Mouse (Mus musculus) kidney, postnatal 0 days (tissue): ENCODE results near the gene BC067074. TPM values are rescaled to one million over a fixed set of nuclear protein-coding genes. Genes with fewer than 3 reads are reported as not detected.

Experiments used
- ATAC-seq: fragments of 200-750 bp; cut with Nextera tagmentation; replicated peaks from 2 replicates; pipeline ENCODE4 v1.8.0; 2017; ENCODE audit warnings: low read depth, moderate number of reproducible peaks, moderate TSS enrichment, moderate library complexity; ENCODE audit not compliant: low FRiP score
- DNase-seq: peaks from one replicate; pipeline ENCODE4 v3.0.0-alpha.2; 2016; ENCODE audit warnings: low spot score
- H3K27ac ChIP-seq: fragments of 300-500 bp; sonication (generic); 2 replicates; pipeline ENCODE4 v1.5.1; 2014; ENCODE audit warnings: mild to moderate bottlenecking
- H3K27me3 ChIP-seq: fragments of 300-500 bp; sonication (generic); 2 replicates; pipeline ENCODE4 v1.6.1; 2014; ENCODE audit warnings: low read length, mixed read lengths; ENCODE audit not compliant: insufficient read depth
- H3K36me3 ChIP-seq: fragments of 300-500 bp; sonication (generic); 2 replicates; pipeline ENCODE4 v1.6.1; 2014; ENCODE audit warnings: low read length, mixed read lengths; ENCODE audit not compliant: insufficient read depth
- H3K4me1 ChIP-seq: fragments of 300-500 bp; sonication (generic); replicated peaks from 2 replicates; pipeline ENCODE4 v1.6.1; 2014; ENCODE audit warnings: antibody characterized with exemption, low read length, mixed read lengths; ENCODE audit not compliant: insufficient read depth
- H3K4me2 ChIP-seq: fragments of 300-500 bp; sonication (generic); 2 replicates; pipeline ENCODE4 v1.6.1; 2014; ENCODE audit warnings: mild to moderate bottlenecking, low read length, moderate library complexity, mixed read lengths
- H3K4me3 ChIP-seq: fragments of 300-500 bp; sonication (generic); replicated peaks from 2 replicates; pipeline ENCODE4 v1.5.1; 2014; ENCODE audit warnings: low read depth, low read length
- H3K9ac ChIP-seq: fragments of 300-500 bp; sonication (generic); 2 replicates; pipeline ENCODE4 v1.6.1; 2014; ENCODE audit warnings: low read depth, low read length
- H3K9me3 ChIP-seq: fragments of 300-500 bp; sonication (generic); replicated peaks from 2 replicates; pipeline ENCODE4 v1.6.1; 2016; ENCODE audit warnings: low read length, inconsistent platforms, mixed read lengths
- CTCF ChIP-seq: IDR thresholded peaks from 2 replicates; pipeline ENCODE4 v1.5.1; 2016; ENCODE audit warnings: antibody characterized with exemption, low read depth, mild to moderate bottlenecking, moderate library complexity
- WGBS: fragments of 180-500 bp; shearing (Covaris S2); extraction: QIAGEN DNeasy Blood & Tissue Kit; methylation state at CpG from one replicate; pipeline ENCODE4 v1.1.7; 2014; 5-methylcytosine and 5-hydroxymethylcytosine counted together
- polyA plus RNA-seq: library from polyadenylated mRNA; unstranded; fragments of >200 nt; fragmentation: Nextera tagmentation; extraction: Ambion mirVana; gene quantifications from 2 replicates; pipeline ENCODE4 v1.2.1, GENCODE M21; 2015

BC067074 gene
- polyA plus RNA-seq, 1 experiment from 2014 or later: 4.6 TPM

- H3K4me1 ChIP-seq: no peaks in the 10 kb centered on the region
- H3K4me3 ChIP-seq: no peak overlapping the region
- H3K36me3 ChIP-seq: no peaks in the 10 kb centered on the region
- no peaks in the 10 kb centered on the region for H3K27me3 ChIP-seq
- DNase-seq: no peak
- H3K9ac ChIP-seq: no peak overlapping the region
- no peak for TF ChIP-seq CTCF
- ATAC-seq: no peak
- H3K9me3 ChIP-seq: no peaks in the 10 kb centered on the region
- H3K27ac ChIP-seq: no peak overlapping the region
- no peak overlapping the region for H3K4me2 ChIP-seq
- 88% methylated on average over 7 of the region's 7 CpGs for WGBS
These were observed 5.8 kb upstream of the BC067074 start for GRCm38 (mm10) chr13:113287141-113287540.

- no peak for TF ChIP-seq CTCF
- WGBS: 71% methylated on average over 7 of the region's 7 CpGs
- no peaks in the 10 kb centered on the region; the same call in 1 of the 2 replicates for H3K4me1 ChIP-seq
- H3K27me3 ChIP-seq: no peaks in the 10 kb centered on the region
- no peak for ATAC-seq
- no peak overlapping the region for H3K4me2 ChIP-seq
- no peak overlapping the region for H3K27ac ChIP-seq
- no peaks in the 10 kb centered on the region for H3K36me3 ChIP-seq
- no peak for DNase-seq
- H3K4me3 ChIP-seq: no peak overlapping the region
- no peaks in the 10 kb centered on the region for H3K9me3 ChIP-seq
- no peak overlapping the region for H3K9ac ChIP-seq
These were observed 4.5 kb upstream of the BC067074 start for GRCm38 (mm10) chr13:113288210-113289197.

- DNase-seq (no peak), ATAC-seq (no peak)
- TF ChIP-seq CTCF: no peak
- WGBS: 58% methylated on average over 4 of the region's 4 CpGs
- Histone ChIP-seq H3K4me2 (no peak overlapping the region), H3K9me3 (no peaks in the 10 kb centered on the region), H3K4me1 (no peaks in the 10 kb centered on the region; the same call in 1 of the 2 replicates), H3K27ac (no peak overlapping the region), H3K4me3 (no peak overlapping the region), H3K27me3 (no peaks in the 10 kb centered on the region), H3K9ac (no peak overlapping the region), H3K36me3 (no peaks in the 10 kb centered on the region)
These were observed 3.2 kb upstream of the BC067074 start for GRCm38 (mm10) chr13:113289760-113290159.

- H3K36me3 ChIP-seq: no peaks in the 10 kb centered on the region
- H3K4me3 ChIP-seq: no peak overlapping the region
- no peak overlapping the region for H3K4me2 ChIP-seq
- WGBS: 94% methylated on average over 8 of the region's 8 CpGs
- ATAC-seq (no peak), DNase-seq (no peak)
- no peaks in the 10 kb centered on the region; the same call in 1 of the 2 replicates for H3K4me1 ChIP-seq
- no peaks in the 10 kb centered on the region for H3K27me3 ChIP-seq
- H3K27ac ChIP-seq: no peak overlapping the region
- no peaks in the 10 kb centered on the region for H3K9me3 ChIP-seq
- no peak overlapping the region for H3K9ac ChIP-seq
- no peak for TF ChIP-seq CTCF
These were observed 958 bp upstream of the BC067074 start for GRCm38 (mm10) chr13:113292001-113292400.

GRCm38 (mm10) chr13:113293707-113294432, 911 bp downstream of the BC067074 start:
- ATAC-seq (peak; percentile 47; the same call in 1 of the 2 replicates), DNase-seq (peak; percentile 18)
- WGBS: 57% methylated on average over 11 of the region's 11 CpGs
- TF ChIP-seq CTCF: no peak
- peak overlapping the region; percentile 82 for H3K9ac ChIP-seq
- H3K9me3 ChIP-seq: no peaks in the 10 kb centered on the region
- peak overlapping the region; percentile 59 for H3K4me3 ChIP-seq
- no peaks in the 10 kb centered on the region for H3K27me3 ChIP-seq
- H3K4me1 ChIP-seq: no peaks in the 10 kb centered on the region; the same call in 1 of the 2 replicates
- peak overlapping the region; percentile 92 for H3K4me2 ChIP-seq
- no peaks in the 10 kb centered on the region for H3K36me3 ChIP-seq
- no peak overlapping the region for H3K27ac ChIP-seq

- TF ChIP-seq CTCF: no peak
- Histone ChIP-seq H3K9ac (no peak overlapping the region), H3K4me1 (no peaks in the 10 kb centered on the region; the same call in 1 of the 2 replicates), H3K4me3 (no peak overlapping the region), H3K27me3 (no peaks in the 10 kb centered on the region), H3K36me3 (no peaks in the 10 kb centered on the region), H3K4me2 (no peak overlapping the region), H3K27ac (no peak overlapping the region), H3K9me3 (no peaks in the 10 kb centered on the region)
- DNase-seq (peak; percentile 33), ATAC-seq (no peak)
- WGBS: 52% methylated on average over 10 of the region's 10 CpGs
These were observed 3.0 kb downstream of the BC067074 start for GRCm38 (mm10) chr13:113295817-113296485.
